Mouse (Mus musculus) heart, postnatal 25 days (tissue): ENCODE results near the gene AC161166.1. TPM values are rescaled to one million over a fixed set of nuclear protein-coding genes. Genes with fewer than 3 reads are reported as not detected.
A peak's percentile ranks its signal among the peaks of the same experiment; 100 is the strongest.

Experiments
- DNase-seq: peaks from one replicate; pipeline ENCODE4 v3.0.0; 2022; ENCODE audit warnings: low spot score
- intact Hi-C: fragments of 180-260 bp; cut with DNase I; formaldehyde crosslinking; loops from one replicate; pipeline ENCODE4 v1.15.1; 2025
- total RNA-seq, 2 experiments: library from RNA; stranded (reverse); gene quantifications; 2 replicates each; pipeline ENCODE4 v1.2.3; 2021

AC161166.1 gene
- total RNA-seq, 2 experiments from 2014 or later = not detected

GRCm38 (mm10) chr7:24470356-24470755 is 41.9 kb downstream of the AC161166.1 start:
- no peak for DNase-seq
- intact Hi-C loops = loop anchor here (10.0 kb wide), 1 partner anchor 184 kb away; no protein-coding TSS in a partner anchor

- intact Hi-C loops = no loop called here
- no peak for DNase-seq
Observed at GRCm38 (mm10) chr7:24469126-24469525, 43.1 kb downstream of the AC161166.1 start.

GRCm38 (mm10) chr7:24467886-24468285 is 44.4 kb downstream of the AC161166.1 start:
- intact Hi-C loops = no loop called here
- no peak for DNase-seq

GRCm38 (mm10) chr7:24466835-24467234 is 45.4 kb downstream of the AC161166.1 start:
- DNase-seq = no peak
- intact Hi-C loops = no loop called here

- intact Hi-C loops = no loop called here
- peak; percentile 29 for DNase-seq
Observed at GRCm38 (mm10) chr7:24462388-24463319, 49.6 kb downstream of the AC161166.1 start, which contains the start of gene Plaur. Gene Plaur, plus strand, starts transcription at chr7:24462484.

- DNase-seq = peak; percentile 13
Observed at GRCm38 (mm10) chr7:24461376-24462051, 50.7 kb downstream of the AC161166.1 start.

More at GRCm38 (mm10) chr7:24461376-24462051, 50.7 kb downstream of the AC161166.1 start:
- intact Hi-C loops = no loop called here

Other genes with a start within 250 kb of the AC161166.1 start
- gene Zfp93, start 242.0 kb downstream of the AC161166.1 start, total RNA-seq = 1 to 10 TPM; 3.2 to 3.7 TPM
- 1 to 10 TPM; 3.1 to 4.5 TPM for gene Zfp61, start 211.2 kb downstream of the AC161166.1 start, total RNA-seq
- 1 to 10 TPM; 1.8 to 2.5 TPM for gene Zfp94, start 195.8 kb downstream of the AC161166.1 start, total RNA-seq
- not detected for gene Tescl, start 178.5 kb downstream of the AC161166.1 start, total RNA-seq
- not detected for gene Lypd5, start 163.3 kb downstream of the AC161166.1 start, total RNA-seq
- under 1 TPM; 0.70 to 0.81 TPM for gene Kcnn4, start 142.2 kb downstream of the AC161166.1 start, total RNA-seq
- 1 to 10 TPM; 7.6 TPM for gene Smg9, start 112.8 kb downstream of the AC161166.1 start, total RNA-seq
- gene Irgc1, start 60.2 kb downstream of the AC161166.1 start, total RNA-seq = not detected
- 1 to 10 TPM; 2.1 to 2.2 TPM for gene Plaur, start 50.0 kb downstream of the AC161166.1 start, total RNA-seq
- 10 to 100 TPM; 13.1 to 13.9 TPM for gene Cadm4, start 30.4 kb downstream of the AC161166.1 start, total RNA-seq
- 10 to 100 TPM; 15.1 to 15.6 TPM for gene Zfp428, start 5.4 kb downstream of the AC161166.1 start, total RNA-seq
- gene Irgq, start 18.2 kb upstream of the AC161166.1 start, total RNA-seq = 10 to 100 TPM; 15.7 to 18.2 TPM
- not detected for gene Pinlyp, start 33.7 kb upstream of the AC161166.1 start, total RNA-seq
- gene Xrcc1, start 33.8 kb upstream of the AC161166.1 start, total RNA-seq = 10 to 100 TPM; 27.8 to 27.9 TPM
- 10 to 100 TPM; 44.6 to 49.1 TPM for gene Ethe1, start 75.1 kb upstream of the AC161166.1 start, total RNA-seq
- gene Zfp575, start 75.2 kb upstream of the AC161166.1 start, total RNA-seq = under 1 TPM; 0.08 to 0.17 TPM
- under 1 TPM; 0.50 to 0.57 TPM for gene Phldb3, start 98.3 kb upstream of the AC161166.1 start, total RNA-seq
- not detected for gene Lypd3, start 124.1 kb upstream of the AC161166.1 start, total RNA-seq
- gene Tex101, start 164.2 kb upstream of the AC161166.1 start, total RNA-seq = not detected
- not detected for gene BC049730, start 196.8 kb upstream of the AC161166.1 start, total RNA-seq
- gene Gm4763, start 214.5 kb upstream of the AC161166.1 start, total RNA-seq = not detected
- gene Cd177, start 247.9 kb upstream of the AC161166.1 start, total RNA-seq = under 1 TPM in 1 of 2 experiments, not detected in 1; 0.08 TPM